Mouse (Mus musculus) layer of hippocampus, adult 9-10 months (tissue): ENCODE measurements at regions not wholly inside any gene's neighbourhood (a gene's known extent, or its start where the extent isn't known, plus 50 kb on each side); places are given as distances from the start of the nearest gene placed in this dataset.

Source experiments
- DNase-seq: peaks from one replicate; pipeline ENCODE4 v3.0.0; 2022; ENCODE audit warnings: low spot score

- DNase-seq: peak; percentile 12
Measured at GRCm38 (mm10) chr2:150063891-150064290, 72.6 kb downstream of the Zfp120 start.

GRCm38 (mm10) chr2:150060046-150060725, 76.3 kb downstream of the Zfp120 start:
- peak; percentile 62 for DNase-seq

- no peak for DNase-seq
Measured at GRCm38 (mm10) chr2:150056626-150057231, 79.8 kb downstream of the Zfp120 start.
